Mouse (Mus musculus) liver (tissue): ENCODE measurements around the gene Tmem274.

Source experiments
- DNase-seq: peaks from one replicate; pipeline ENCODE4 v3.0.0-alpha.2; 2020; ENCODE audit warnings: mixed read lengths

The Tmem274 gene

DNA sequence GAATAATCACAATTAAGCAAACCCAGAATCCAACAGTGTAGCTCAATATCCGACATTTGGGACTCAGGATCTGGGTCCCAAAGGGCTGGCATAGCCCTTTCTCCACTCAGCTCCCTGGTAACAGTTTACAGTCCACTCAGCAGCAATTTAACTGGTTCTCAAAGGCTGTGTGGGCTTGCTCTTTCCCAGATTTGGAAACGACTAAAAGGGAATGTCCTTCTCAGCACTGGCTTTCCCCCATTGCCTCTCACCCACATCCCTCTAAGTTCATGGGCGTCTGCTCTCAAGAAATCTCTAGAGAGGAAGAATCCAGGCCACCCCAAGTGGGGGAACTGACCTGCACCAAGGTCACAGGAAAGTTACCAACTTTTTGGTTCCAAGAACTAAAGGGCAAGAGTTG lies 7.4 kb downstream of the Tmem274 start:
- DNase-seq = no peak

DNA sequence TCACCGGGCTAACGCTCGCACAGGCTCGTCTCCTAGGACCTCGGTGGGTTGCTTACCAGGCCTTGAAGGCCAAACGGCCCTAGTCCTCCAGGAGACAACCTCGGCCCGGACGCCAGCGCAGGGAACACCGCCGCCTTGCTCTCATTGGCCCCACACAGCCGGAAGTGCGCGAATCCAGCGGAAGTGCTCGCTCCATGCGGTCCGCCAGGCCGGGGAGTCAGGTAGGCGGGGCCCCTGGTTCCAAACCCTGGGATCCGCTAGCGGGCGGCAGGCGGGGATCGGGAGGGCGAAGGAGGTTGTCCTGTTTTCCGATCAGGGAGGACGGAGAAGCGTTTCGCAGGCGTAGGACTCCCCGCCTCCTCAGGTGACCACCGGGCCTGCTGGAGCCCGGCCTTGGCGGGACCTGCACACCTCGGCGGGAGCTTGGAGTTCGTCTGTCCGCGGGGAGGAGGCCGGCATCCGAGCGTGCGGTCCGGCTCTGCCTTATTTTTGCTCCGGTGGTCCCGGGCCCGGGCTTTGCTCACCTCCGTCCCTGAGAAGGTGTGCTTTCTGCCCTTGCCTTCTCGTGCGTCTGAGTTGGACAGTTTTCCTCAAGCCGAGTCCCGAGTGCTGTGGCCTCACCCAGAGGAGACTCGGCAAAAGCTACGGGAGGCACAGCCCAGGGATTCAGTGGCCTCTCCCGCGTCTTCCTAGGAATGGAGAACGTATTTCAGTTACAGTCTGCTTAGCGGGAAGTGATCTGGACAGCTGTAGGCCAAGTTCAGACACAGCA lies 8.1 kb downstream of the Tmem274 start, which contains the start of the genes Nmnat1 and Lzic:
Nmnat1 (minus strand) TSS at position 150 of the 772 bp plus-strand sequence.
Lzic (plus strand) TSS at position 177 of the 772 bp plus-strand sequence.
- DNase-seq = peak; percentile 93

DNA sequence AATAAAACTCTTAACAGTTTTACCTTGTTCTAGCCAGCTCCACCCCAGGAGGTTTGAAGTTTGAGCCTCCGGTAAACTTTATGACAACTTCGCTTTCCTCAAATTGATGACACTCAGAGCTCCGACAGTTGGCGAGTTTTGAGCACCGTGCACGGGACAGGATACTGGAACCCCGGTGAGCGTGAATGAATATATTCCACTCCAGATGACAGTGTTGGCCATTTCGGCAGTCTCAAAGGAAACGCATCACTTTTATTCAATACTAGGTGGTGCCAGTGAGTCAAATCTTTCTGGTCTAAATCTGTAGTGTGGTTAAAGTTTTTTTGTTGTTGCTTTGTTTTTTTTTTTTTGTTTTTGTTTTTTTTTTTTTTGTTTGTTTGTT lies 8.6 kb downstream of the Tmem274 start:
- DNase-seq = no peak

DNA sequence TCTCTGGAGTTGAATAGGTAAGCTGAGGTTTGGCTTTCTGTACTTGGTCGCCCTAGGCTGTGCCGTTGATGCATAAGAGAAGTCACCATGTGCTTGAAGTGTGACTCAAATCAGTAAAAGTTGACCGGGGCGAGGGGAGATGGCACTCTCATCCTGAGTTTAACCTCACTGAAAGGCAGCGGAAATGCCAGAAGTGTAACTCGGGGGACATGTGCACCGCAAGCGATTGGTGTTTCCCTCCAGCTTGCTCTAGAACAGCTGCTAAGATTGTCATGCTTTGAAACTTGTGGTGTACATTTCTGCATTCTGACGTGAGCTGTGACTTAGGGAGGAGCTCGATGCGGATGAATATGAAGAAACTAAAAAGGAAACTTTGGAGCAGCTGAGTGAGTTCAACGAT lies 10.6 kb downstream of the Tmem274 start:
- no peak for DNase-seq

DNA sequence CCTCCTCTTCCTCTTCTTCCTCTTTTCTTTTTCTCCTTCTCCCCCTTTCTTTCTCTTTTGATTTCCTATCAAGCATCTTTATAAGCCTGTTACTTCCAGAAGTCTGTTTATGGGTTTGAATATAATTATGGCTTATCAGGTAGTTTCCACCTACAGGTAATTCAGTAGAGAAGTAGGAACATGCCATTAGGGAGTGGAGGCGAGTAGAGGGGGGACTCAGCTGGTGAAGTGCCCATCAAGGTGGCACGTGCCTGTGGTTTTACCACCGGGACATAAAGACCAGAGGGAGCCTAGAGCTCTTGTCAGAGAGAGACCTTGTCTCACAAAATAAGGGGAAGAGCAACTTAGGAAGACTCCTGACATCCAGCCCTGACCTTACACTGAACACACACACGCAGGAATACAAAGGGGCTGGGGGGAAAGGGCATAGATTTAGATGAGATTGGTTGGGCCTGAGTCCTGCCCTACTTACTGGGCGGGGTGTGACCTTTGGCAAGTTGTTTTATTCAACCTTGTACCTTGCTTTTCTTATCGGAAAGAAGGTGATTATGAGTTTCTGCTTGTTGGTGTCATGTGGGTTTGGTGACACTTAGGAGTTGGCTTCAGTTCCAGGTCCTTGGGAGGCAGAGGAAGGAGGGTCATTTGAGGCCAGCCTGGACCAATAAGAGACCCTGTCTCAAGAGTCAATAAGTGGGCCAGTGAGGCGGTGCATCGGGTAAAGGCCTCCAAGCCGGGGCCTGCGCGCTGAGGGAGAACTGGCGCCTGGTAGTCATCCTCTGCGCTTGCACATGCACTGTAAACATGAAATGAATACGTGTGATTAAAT lies 12.4 kb downstream of the Tmem274 start:
- DNase-seq = no peak

DNA sequence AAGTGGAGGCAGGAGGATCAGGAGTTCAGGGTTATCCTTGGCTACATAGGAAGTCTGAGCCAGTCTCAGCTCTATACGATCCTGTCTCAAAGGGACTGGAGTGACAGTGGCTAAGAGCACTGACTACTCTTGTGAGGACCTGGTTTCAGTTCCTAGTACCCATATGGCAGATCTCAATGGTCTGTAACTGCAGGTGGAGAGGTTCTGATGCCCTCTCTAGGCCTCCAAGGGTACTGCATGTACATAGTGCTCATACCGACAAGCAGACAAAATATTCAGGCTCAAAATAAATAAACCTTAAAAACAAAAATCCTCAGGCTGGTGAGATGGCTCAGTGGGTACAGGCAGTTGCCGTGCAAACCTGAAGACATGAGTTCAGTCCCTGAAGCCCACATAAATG lies 14.0 kb downstream of the Tmem274 start:
- no peak for DNase-seq

DNA sequence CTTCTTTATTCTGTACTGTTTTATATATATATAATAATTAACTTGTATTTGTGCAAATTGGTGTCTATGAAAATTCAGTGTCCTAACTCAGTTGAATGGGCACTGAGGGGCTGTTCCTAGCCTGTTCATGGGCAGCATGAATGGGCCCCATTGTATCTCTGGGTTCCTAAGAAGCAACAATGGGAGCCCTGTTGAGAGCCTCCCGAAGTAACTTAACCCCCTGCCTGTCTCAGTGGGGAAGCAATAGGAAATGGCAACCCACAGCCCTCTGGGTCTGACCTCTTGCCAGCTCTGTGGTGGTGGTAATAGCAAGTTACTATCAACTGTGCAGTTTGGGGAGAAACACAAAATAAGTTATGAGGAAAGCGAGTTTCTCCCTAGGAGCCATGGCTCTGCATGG lies 19.4 kb downstream of the Tmem274 start:
- DNase-seq = no peak

DNA sequence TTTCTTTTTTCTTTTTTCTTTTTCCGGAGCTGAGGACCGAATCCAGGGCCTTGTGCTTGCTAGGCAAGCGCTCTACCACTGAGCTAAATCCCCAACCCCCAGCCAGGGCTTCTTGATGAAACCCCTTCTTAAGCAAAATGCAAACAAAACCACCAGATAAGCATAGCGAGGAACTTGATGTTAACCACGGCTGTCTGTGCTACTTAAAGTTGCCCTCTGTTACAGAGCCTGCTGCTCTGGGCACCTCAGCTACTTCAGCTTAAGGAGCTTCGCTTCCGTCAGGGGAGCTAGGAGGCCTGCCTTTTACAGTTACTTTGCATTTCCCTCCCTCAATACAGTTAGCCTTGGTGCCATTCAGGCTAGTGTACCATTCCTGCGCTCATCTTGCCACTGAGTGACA lies 21.7 kb downstream of the Tmem274 start:
- DNase-seq = no peak

DNA sequence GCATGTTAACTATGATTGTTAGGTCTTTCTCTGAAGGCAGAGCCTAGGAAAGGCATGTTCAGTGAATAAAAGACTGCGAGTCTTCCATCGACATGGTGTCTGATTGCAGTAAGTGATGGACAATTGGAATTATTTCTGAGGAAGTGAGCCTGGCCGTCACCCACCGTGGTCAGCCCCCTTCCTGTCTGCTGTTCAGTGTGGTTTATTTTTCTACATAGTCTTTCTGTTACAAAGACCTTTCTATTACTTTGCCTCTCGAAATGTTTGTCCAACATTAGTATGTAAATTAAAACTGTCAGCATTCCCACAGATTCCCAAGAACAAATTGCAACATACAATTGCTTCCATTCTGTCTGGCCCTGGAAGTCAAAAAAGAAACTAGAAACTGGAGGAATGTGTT lies 22.6 kb downstream of the Tmem274 start:
- no peak for DNase-seq

DNA sequence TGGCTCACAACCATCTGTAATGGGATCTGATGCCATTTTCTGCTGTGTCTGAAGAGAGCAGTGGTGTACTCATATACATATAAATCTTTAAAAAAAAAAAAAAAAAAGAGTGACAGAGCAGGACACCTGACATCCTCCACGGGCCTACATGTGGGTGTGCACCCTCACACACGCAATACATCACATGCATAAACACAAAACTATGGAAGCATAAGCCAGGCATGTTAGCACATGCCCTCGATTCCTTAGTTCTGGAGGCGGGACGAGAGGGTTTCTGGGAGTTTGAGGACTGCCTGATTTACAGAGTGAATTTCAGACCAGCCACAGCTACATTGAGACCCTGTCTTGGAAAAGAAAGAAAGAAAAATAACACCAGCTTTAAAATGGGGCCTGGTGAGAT lies 27.2 kb downstream of the Tmem274 start:
- no peak for DNase-seq

DNA sequence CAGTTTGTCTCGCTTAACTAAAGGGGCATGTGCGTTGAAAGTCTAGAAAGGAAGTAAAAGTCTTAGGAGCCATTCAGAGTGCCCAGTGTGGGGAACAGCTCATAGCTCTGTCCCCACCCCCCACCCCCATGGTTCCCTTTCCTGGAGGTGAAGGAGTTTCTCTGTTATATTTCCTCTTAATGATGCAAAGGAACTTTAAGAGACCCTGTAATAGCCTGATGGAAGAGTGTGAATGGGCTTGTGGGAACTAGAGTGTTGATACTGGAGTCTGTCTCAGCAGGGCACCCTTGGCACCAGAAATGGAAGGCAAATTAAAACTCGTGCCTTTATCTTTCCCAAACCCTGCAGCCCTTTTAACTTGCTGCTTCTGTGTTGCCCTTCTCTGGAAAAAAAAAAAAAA lies 27.7 kb downstream of the Tmem274 start:
- DNase-seq = no peak

DNA sequence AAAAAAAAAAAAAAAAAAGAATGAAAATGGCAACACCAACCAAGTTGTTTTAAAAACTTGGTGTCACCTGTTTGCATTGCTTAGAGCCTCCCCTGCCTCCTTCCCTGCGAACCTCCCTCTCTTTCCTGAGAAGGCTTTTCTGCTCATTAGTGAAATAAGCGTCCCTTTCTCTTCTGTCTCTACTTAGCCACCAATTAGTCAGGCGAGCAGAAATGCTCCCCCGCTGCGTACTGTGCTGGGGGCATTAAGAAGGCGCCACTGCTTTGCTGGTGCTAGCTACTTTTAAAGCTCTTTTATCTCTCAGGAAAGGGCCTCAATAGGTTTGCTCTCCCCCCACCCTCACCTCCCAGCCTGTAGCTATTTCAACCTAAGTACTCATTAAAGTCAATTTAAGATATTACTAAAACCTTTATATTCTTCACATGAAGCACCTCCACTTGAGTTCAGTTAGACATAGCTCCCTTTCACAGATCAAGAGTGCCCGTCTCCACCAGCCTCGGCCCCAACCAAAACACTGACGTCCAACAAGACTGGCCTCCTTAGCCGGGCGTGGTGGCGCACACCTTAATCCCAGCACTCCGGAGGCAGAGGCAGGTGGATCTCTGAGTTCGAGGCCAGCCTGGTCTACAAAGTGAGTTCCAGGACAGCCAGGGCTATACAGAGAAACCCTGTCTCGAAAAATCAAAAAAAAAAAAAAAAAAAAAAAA lies 28.2 kb downstream of the Tmem274 start:
- DNase-seq = no peak

DNA sequence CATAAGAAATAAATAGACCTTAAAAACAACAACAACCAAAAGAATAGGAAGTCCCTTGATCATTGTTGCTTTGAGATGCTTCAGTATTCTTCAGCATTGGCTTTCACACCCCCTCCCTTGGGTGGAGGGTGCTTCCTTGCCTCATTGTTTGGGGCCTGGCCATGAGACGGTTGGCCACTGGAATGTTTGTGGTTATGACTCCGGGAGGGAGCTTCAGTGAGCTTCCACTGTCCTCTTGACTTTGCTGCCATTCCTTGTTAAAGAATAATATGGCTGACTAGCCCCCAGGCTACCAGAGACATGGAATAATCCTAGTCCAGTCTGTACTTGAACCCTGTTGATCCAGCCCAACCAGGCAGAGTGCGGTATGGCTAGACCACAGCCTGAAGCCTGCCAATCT lies 29.7 kb downstream of the Tmem274 start:
- DNase-seq = no peak

DNA sequence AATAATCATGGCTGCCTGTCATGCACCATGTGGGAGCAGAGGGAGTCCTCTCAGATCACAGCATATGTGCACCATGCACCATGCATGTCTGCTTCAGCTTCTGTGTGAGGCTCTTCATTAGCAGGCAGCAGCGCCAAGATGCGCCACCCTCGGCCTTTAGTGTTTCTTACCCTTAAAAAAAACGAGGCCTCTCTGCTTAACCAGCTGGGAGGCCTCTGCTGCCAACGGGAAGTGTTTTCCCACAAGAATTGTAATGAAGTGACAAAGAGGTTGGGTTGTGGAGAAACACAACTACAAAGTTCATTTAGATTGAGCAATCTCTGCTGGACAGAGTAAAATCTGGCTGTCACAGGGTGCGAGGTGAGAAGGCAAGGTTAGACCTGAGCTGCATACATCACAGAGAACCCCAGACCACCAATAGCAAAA lies 34.1 kb downstream of the Tmem274 start:
- no peak for DNase-seq

DNA sequence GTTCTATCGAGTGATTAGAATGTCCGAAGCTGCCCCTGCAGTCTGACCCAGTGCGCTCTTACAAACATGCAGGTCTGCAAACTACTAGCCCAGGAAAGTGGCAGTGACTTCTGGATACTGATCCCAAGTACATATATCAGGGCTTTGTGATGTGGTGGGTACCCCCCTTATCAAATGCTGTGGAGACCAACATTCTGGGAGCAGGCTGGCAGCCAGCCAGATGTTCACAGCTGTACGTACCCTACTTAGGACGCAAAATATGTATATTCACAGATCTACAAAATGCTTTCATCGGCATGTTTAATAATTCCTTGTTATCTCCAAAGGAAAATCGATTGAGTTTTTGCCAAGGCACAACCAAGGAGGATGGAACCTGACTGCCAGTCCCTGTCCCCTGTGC lies 34.9 kb downstream of the Tmem274 start:
- DNase-seq = no peak

DNA sequence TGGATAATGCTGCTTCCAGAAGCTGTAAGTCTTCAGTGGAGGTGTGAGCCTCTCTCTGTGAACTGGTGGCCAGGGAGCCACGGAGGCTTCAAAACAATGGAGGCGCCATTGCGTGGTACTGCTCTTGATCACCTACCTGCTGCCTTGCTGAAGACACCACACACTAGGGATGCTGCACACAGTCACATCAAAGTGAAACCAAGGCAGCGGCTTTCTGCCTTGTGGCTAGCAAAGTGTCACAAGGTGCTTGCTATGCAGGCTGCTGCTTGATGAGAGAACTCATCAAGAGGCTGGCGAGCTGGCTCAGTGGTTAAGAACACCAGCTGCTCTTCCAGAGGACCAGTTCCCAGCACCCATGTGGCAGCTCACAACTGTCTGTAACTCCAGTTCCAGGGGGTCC lies 38.5 kb downstream of the Tmem274 start:
- DNase-seq = no peak

DNA sequence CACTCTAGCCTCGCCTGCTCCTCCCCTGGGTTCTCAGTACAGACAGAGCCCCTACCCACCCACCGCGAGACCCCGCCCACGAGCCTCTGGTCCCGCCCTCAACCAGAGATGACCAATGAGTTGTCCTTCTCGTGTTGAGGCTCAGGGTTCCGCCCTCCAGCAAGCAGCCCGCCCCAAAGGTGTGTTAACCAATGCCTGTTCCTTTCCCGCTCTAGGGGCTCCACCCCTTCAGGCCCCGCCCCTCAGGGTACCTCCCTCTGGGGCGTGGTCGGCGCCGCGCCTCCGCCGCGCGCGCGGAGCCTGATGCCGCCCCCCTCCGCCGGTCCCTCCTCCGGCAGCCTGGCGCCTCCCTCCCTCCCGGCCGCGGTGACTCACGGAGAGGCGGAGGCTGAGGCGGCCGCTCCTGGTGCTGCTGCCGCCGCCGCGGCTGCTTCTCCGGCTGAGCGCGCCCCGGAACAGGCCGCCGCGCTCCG lies 40.7 kb downstream of the Tmem274 start, which contains the start of gene Ctnnbip1:
Ctnnbip1 (plus strand) TSS at position 369 of the 473 bp plus-strand sequence.
- peak; percentile 95 for DNase-seq

DNA sequence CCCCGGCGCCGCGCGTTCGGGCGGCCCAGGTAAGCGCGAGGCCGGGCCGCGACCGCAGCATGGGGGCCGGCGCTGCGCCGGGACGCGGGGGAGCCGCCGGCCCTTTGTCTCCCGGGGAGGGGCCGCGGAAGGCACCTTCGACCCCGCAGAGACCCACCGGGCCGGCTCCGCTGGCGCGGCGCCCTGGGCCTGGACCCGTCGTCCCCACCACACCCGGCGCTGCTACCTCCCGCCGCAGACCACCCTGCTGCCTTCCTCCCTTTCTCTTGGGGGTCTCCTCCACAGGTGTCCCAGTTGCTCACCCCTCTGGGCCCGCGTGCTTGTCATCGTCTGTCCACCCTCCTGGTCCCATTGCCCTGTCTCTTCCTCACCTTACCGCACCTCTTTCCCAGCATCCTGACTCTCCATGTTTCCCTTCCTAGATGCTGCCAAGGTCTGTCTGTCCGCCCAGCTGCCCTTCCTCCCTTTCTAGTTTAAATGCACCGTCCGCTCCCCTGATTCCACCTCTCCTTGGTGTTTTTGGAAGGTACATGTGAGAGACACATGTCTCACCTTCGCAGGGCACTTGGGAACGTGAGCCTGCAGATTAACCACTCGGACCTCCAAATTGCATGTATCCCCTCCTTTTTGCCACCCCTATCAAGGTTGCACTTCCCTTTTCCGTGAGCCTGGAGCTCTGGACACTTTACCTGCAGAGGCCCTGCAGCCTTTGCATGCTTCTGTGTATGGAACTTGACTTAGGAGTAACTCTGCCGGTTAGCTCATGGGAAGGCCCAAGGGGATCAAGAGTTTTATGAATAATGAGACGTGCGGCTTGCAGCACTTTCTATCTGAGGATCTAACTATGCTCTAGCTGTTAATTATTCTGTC lies 41.4 kb downstream of the Tmem274 start:
- DNase-seq = no peak

DNA sequence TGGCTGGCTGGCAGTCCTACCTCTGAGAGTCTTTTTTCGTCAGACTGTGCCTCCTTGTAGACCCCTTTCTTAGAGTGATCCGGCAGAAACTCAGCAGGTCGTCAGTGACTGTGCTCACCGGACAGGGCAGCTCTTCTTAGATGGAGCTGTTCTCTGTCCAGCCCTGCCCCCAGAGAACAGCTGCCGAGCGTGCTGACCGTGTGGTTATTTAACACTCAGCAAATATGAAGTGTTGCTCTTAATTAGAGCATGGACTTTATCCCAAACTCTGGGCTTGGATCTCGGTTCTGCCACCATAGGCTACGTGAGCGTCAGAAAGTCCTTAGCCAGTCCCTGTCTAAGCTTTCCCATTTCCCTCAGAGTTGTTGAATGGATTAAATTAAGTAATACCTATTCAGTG lies 44.1 kb downstream of the Tmem274 start:
- DNase-seq = no peak

DNA sequence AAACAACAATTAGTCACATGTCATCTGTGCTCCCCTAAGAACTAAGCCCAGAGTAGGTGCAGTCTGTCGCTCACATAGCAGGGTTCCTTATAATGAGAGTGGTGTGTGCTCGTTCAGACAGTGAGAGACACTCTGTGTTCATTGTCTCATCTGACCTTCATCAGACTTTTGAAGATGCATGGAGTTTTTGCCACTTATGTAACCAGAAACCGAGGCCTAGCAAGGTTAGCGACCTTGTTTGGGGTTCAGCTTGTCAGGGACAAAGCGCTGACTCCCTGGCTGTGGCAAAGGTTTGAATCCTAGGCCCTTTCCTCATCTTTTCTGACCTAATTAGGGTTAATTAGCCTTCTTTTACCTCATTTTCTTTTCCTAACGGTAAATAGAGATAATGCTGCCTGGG lies 46.8 kb downstream of the Tmem274 start:
- DNase-seq = no peak

DNA sequence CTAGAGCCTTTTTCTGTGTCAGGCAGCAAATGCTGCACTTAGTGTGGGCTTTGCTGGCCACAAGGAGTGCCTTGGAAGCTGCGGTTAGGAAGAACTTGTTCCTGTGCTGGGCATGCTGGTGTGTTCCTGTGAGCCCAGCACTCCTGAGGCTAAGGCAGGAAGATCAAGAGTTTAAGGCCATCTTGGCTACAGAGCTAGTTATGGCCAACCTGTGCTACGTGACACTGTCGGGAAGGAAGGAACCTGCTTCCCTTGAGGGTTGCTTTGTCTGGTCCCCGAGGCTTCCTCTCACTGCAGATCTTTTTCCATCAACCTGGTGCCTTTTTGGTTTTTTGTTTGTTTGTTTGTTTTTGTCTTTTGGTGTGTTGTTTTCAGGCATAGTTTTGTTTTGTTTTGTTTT lies 48.0 kb downstream of the Tmem274 start:
- DNase-seq = no peak

DNA sequence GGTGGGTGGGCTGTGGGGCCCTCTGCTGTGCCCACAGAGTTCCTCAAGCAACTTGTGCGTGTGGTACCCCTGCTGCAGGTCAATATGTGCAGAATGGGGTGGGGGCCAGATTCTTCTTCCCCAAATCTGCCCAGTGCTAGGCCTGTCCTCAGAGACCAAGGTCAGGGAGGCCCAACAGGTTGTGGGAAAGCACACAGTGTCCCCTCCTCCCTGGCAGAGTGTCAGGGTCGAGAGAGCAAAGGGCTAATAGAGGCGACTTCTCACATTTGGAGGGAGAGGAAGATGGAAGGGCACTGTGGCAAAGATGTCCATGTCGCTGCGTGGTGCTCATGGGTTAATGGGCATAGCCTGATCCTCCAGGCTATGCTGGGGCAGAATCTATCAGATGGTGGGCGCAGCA lies 48.6 kb downstream of the Tmem274 start:
- DNase-seq = no peak
